15 mouse cellular contexts compared by ENCODE assay signal in the genomic region with DNA sequence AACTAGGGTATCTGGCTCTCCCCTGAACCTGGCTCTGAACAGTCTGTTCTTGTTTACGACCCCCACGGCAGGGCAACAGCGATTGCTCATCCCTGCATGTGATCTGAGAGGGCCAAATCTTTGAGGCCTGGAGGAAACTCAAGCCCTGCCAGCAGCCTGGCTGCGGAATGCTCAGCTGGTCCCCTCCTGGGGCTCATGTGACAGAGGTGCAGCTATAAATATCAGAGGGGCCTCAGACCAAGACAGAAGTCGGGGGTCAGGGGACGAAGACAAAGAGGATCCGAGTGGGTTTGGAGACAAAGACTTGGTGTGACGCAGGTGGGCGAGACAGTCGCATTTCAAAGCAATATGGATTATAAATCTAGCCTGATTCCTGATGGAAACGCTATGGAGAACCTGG. TPM values are rescaled to one million over a fixed set of nuclear protein-coding genes. Genes with fewer than 3 reads are reported as not detected.
DNase-seq lines count a peak whose midpoint lies in the region; ATAC-seq and TF ChIP-seq lines count a peak whose summit lies in the region.
"Had no signal": no experiment of that assay in that cellular context is flagged by ENCODE, and none has a peak within 500 bp of the region (broad histone marks: within the 10 kb centered on the region; RNA-seq: fewer than 3 reads in every experiment).

A gene (plus strand): TSS at position 245 of the 400 bp plus-strand sequence.

- H3K27me3 ChIP-seq in hindbrain, postnatal 0 days (ENCODE audit: insufficient read depth, low read length), result no peaks in the 10 kb centered on the region
- H3K27me3 ChIP-seq in hindbrain, embryonic 13.5 days, result peaks cover 5% of the 10 kb centered on the region; the same call in 1 of the 2 replicates
- H3K27me3 ChIP-seq in embryonic facial prominence, embryonic 12.5 days, result no peaks in the 10 kb centered on the region
- H3K27me3 ChIP-seq in heart, embryonic 10.5 days (ENCODE audit: insufficient read depth, poor library complexity, severe bottlenecking), result no peaks in the 10 kb centered on the region
- no peaks in the 10 kb centered on the region for H3K27me3 ChIP-seq in limb, embryonic 14.5 days (ENCODE audit: control insufficient read depth, insufficient read depth, low read length)
- H3K27me3 ChIP-seq: embryonic facial prominence, embryonic 13.5 days; stomach, embryonic 15.5 days had no signal

- H3K9ac ChIP-seq in hindbrain, postnatal 0 days (replicated peaks; ENCODE audit: low read length), result no peak within 1 kb of the TSS
- H3K9ac ChIP-seq in hindbrain, embryonic 13.5 days, result no peak within 1 kb of the TSS
- H3K9ac ChIP-seq in embryonic facial prominence, embryonic 12.5 days, result no peak within 1 kb of the TSS
- no peak within 1 kb of the TSS for H3K9ac ChIP-seq in limb, embryonic 14.5 days (ENCODE audit: low read depth, low read length, severe bottlenecking)
- H3K9ac ChIP-seq: embryonic facial prominence, embryonic 13.5 days; liver, embryonic 13.5 days; stomach, embryonic 15.5 days had no signal

- WGBS in hindbrain, postnatal 0 days, result 35% methylated on average over 11 of the region's 11 CpGs
- 43% methylated on average over 11 of the region's 11 CpGs for WGBS in hindbrain, embryonic 13.5 days
- WGBS in embryonic facial prominence, embryonic 12.5 days, result 38% methylated on average over 11 of the region's 11 CpGs
- WGBS in heart, embryonic 10.5 days, result 22% methylated on average over 11 of the region's 11 CpGs
- WGBS in limb, embryonic 14.5 days, result 29% methylated on average over 11 of the region's 11 CpGs

- peak; percentile 24 for DNase-seq in hindbrain, postnatal 0 days (ENCODE audit: low spot score)
- no peak for DNase-seq in heart, embryonic 10.5 days (ENCODE audit: low spot score)
- peak; percentile 20 for DNase-seq in limb, embryonic 14.5 days (ENCODE audit: low spot score)
- DNase-seq in frontal cortex, postnatal 25 days (ENCODE audit: low spot score in 2 of 2), result no peak
- DNase-seq in adipocyte (ENCODE audit: low spot score), result no peak
- no peak for DNase-seq in spleen, postnatal 14 days (ENCODE audit: low spot score in 2 of 2)
- DNase-seq: B cell, adult 2 months; kidney, postnatal 4 days; liver, embryonic 13.5 days had no signal

- no peak for TF ChIP-seq CTCF in hindbrain, postnatal 0 days (IDR thresholded peaks at IDR 0.05; ENCODE audit: low read depth)

- no peaks in the 10 kb centered on the region for H3K36me3 ChIP-seq in hindbrain, postnatal 0 days (ENCODE audit: insufficient read depth, low read length)
- no peaks in the 10 kb centered on the region for H3K36me3 ChIP-seq in hindbrain, embryonic 13.5 days
- H3K36me3 ChIP-seq in embryonic facial prominence, embryonic 12.5 days, result no peaks in the 10 kb centered on the region
- peaks cover 33% of the 10 kb centered on the region for H3K36me3 ChIP-seq in heart, embryonic 10.5 days
- H3K36me3 ChIP-seq in limb, embryonic 14.5 days (ENCODE audit: control insufficient read depth, insufficient read depth, low read length), result no peaks in the 10 kb centered on the region
- H3K36me3 ChIP-seq: embryonic facial prominence, embryonic 13.5 days; liver, embryonic 13.5 days; stomach, embryonic 15.5 days had no signal

- no peak within 1 kb of the TSS for H3K4me3 ChIP-seq in hindbrain, postnatal 0 days (ENCODE audit: low read length)
- H3K4me3 ChIP-seq in hindbrain, embryonic 13.5 days, result no peak within 1 kb of the TSS
- H3K4me3 ChIP-seq in embryonic facial prominence, embryonic 12.5 days, result no peak within 1 kb of the TSS
- peak within 1 kb of the TSS; percentile 66 for H3K4me3 ChIP-seq in heart, embryonic 10.5 days
- no peak within 1 kb of the TSS for H3K4me3 ChIP-seq in limb, embryonic 14.5 days (replicated peaks; ENCODE audit: low read length)
- H3K4me3 ChIP-seq: embryonic facial prominence, embryonic 13.5 days; liver, embryonic 13.5 days; stomach, embryonic 15.5 days had no signal

- peak within 1 kb of the TSS; percentile 20; the same call in 1 of the 2 replicates for H3K27ac ChIP-seq in hindbrain, postnatal 0 days
- H3K27ac ChIP-seq in hindbrain, embryonic 13.5 days, result no peak within 1 kb of the TSS
- H3K27ac ChIP-seq in embryonic facial prominence, embryonic 12.5 days, result no peak within 1 kb of the TSS
- H3K27ac ChIP-seq in heart, embryonic 10.5 days, result peak within 1 kb of the TSS; percentile 93
- H3K27ac ChIP-seq in limb, embryonic 14.5 days (replicated peaks; ENCODE audit: low read depth, low read length), result no peak within 1 kb of the TSS
- H3K27ac ChIP-seq: embryonic facial prominence, embryonic 13.5 days; liver, embryonic 13.5 days; stomach, embryonic 15.5 days had no signal

- no peak for TF ChIP-seq POLR2A in limb, embryonic 14.5 days (IDR thresholded peaks at IDR 0.05; ENCODE audit: borderline replicate concordance, extremely low read depth, insufficient read depth, insufficient read length)

- no peaks in the 10 kb centered on the region for H3K9me3 ChIP-seq in hindbrain, postnatal 0 days (ENCODE audit: low read length)
- no peaks in the 10 kb centered on the region for H3K9me3 ChIP-seq in hindbrain, embryonic 13.5 days
- H3K9me3 ChIP-seq in embryonic facial prominence, embryonic 12.5 days, result no peaks in the 10 kb centered on the region
- H3K9me3 ChIP-seq in heart, embryonic 10.5 days, result 0 out of 2 replicates have a peak, but pooled peaks cover 4% of the 10 kb centered on the region
- no peaks in the 10 kb centered on the region; the same call in 1 of the 2 replicates for H3K9me3 ChIP-seq in limb, embryonic 14.5 days (ENCODE audit: control insufficient read depth, low read length)
- H3K9me3 ChIP-seq: stomach, embryonic 15.5 days had no signal

- no peaks in the 10 kb centered on the region for H3K4me1 ChIP-seq in hindbrain, postnatal 0 days (ENCODE audit: insufficient read depth, low read length)
- H3K4me1 ChIP-seq in hindbrain, embryonic 13.5 days (replicated peaks), result no peaks in the 10 kb centered on the region
- peaks cover 10% of the 10 kb centered on the region; the same call in 1 of the 2 replicates for H3K4me1 ChIP-seq in embryonic facial prominence, embryonic 12.5 days
- peaks cover 58% of the 10 kb centered on the region for H3K4me1 ChIP-seq in heart, embryonic 10.5 days
- peaks cover 7% of the 10 kb centered on the region; the same call in 1 of the 2 replicates for H3K4me1 ChIP-seq in limb, embryonic 14.5 days (ENCODE audit: control insufficient read depth, insufficient read depth, low read length)
- H3K4me1 ChIP-seq: liver, embryonic 13.5 days; stomach, embryonic 15.5 days had no signal

- no peak for ATAC-seq in hindbrain, postnatal 0 days
- ATAC-seq in hindbrain, embryonic 13.5 days (ENCODE audit: low FRiP score), result no peak
- no peak for ATAC-seq in embryonic facial prominence, embryonic 12.5 days (ENCODE audit: insufficient number of reproducible peaks, insufficient read depth, low FRiP score, low TSS enrichment)
- peak; percentile 58 for ATAC-seq in limb, embryonic 14.5 days (ENCODE audit: low FRiP score, low read depth)

- H3K4me2 ChIP-seq in hindbrain, postnatal 0 days (ENCODE audit: low read depth, low read length), result no peak within 1 kb of the TSS
- H3K4me2 ChIP-seq in hindbrain, embryonic 13.5 days, result no peak within 1 kb of the TSS
- H3K4me2 ChIP-seq in embryonic facial prominence, embryonic 12.5 days (replicated peaks), result 0 out of 2 replicates have a peak within 1 kb of the TSS, but pooled peaks have one; percentile 7
- H3K4me2 ChIP-seq in limb, embryonic 14.5 days (replicated peaks; ENCODE audit: low read depth, low read length, severe bottlenecking), result no peak within 1 kb of the TSS; the same call in 1 of the 2 replicates
- H3K4me2 ChIP-seq: embryonic facial prominence, embryonic 13.5 days; liver, embryonic 13.5 days; stomach, embryonic 15.5 days had no signal

RNA-seq across cellular contexts. Expression of the gene that starts here (rescaled TPM):
- 0.32 and 1.5 TPM in 2 replicates for total RNA-seq in hindbrain, postnatal 0 days (2014; rRNA removed)
- 0.84 and 1.1 TPM in 2 replicates for polyA plus RNA-seq in hindbrain, postnatal 0 days (2015; fragmentation: Nextera tagmentation; extraction: Ambion mirVana)
- polyA plus RNA-seq in hindbrain, embryonic 13.5 days (2015; fragmentation: Nextera tagmentation; extraction: Ambion mirVana), result 0.38 and 0.51 TPM in 2 replicates
- 1.2 and 2.6 TPM in 2 replicates for polyA plus RNA-seq in embryonic facial prominence, embryonic 12.5 days (2016; fragmentation: Nextera tagmentation; extraction: Ambion mirVana)
- polyA plus RNA-seq in heart, embryonic 10.5 days (2016; fragmentation: Nextera tagmentation; extraction: Ambion mirVana), result 47.5 and 77.0 TPM in 2 replicates
- polyA plus RNA-seq in limb, embryonic 14.5 days (2012; rRNA removed), result 4.3 and 5.1 TPM in 2 replicates
- 1.3 and 1.4 TPM in 2 replicates for polyA plus RNA-seq in limb, embryonic 14.5 days (2014; fragmentation: Nextera tagmentation; extraction: Ambion mirVana)
- total RNA-seq: hematopoietic stem cell, adult 5-6 weeks; megakaryocyte progenitor cell, adult 5-6 weeks had no signal

Comparison
In these comparisons a context has a peak if more than half of its experiments do, and no peak if none do; other contexts are left out.
1. H3K27ac ChIP-seq: peak in hindbrain, postnatal 0 days (single experiment) and heart, embryonic 10.5 days (single experiment); none in hindbrain, embryonic 13.5 days (single experiment), embryonic facial prominence, embryonic 12.5 days (single experiment) and limb, embryonic 14.5 days (single experiment).
2. DNase-seq: peak in hindbrain, postnatal 0 days (single experiment) and limb, embryonic 14.5 days (single experiment); none in heart, embryonic 10.5 days (single experiment), frontal cortex, postnatal 25 days (0 of 2), adipocyte (single experiment) and spleen, postnatal 14 days (0 of 2).